7 mouse cellular contexts compared by ENCODE assay signal in the genomic region with DNA sequence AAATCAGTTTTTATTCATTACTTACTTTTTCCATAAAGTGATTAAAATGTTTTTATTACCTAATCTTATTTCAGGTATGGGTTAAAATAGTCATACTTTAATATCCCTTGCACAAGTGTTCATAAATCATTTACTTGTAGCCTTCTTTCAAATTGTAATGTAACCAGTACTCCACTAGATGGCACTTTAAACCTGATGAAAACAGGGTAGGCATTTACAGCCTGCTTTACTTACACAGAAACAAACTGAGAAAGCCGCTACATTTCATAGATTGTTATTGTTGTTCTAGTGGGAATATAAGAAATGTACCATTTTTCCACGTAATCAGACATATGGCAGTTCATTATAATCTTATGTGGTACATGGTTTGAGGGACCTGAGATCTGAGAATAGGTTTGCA. TPM values are rescaled to one million over a fixed set of nuclear protein-coding genes. Genes with fewer than 3 reads are reported as not detected.
A peak's percentile ranks its signal among the peaks of the same experiment; 100 is the strongest.
DNase-seq lines count a peak whose midpoint lies in the region; ATAC-seq and TF ChIP-seq lines count a peak whose summit lies in the region.

No protein-coding gene starts in this region.

- peak; percentile 79 for DNase-seq in liver, adult 2 months (ENCODE audit: extremely low read depth, low read depth, low spot score)
- peak; percentile 69 for DNase-seq in R1 (ENCODE audit: low read depth, low spot score)
- DNase-seq in gastrocnemius, postnatal 14 days: no peak
- no peak for DNase-seq in layer of hippocampus, adult 11-12 months (ENCODE audit: low spot score)

- intact Hi-C loops in gastrocnemius, postnatal 14 days (cut with DNase I; ENCODE audit: low total_unique reads): no loop called here

- H3K9me3 ChIP-seq in liver, embryonic 12.5 days (replicated peaks): no peaks in the 10 kb centered on the region
- H3K9me3 ChIP-seq in forebrain, embryonic 15.5 days: no peaks in the 10 kb centered on the region
- H3K9me3 ChIP-seq in midbrain, embryonic 15.5 days: no peaks in the 10 kb centered on the region

- no peaks in the 10 kb centered on the region; the same call in 1 of the 2 replicates for H3K36me3 ChIP-seq in liver, adult 2 months (ENCODE audit: control insufficient read depth, insufficient read depth, low read length)
- H3K36me3 ChIP-seq in liver, embryonic 12.5 days: 0 out of 2 replicates have a peak, but pooled peaks cover 2% of the 10 kb centered on the region
- no peaks in the 10 kb centered on the region; the same call in 1 of the 2 replicates for H3K36me3 ChIP-seq in forebrain, embryonic 15.5 days
- no peaks in the 10 kb centered on the region for H3K36me3 ChIP-seq in midbrain, embryonic 15.5 days (replicated peaks)

- no peaks in the 10 kb centered on the region for H3K4me1 ChIP-seq in liver, adult 2 months (ENCODE audit: control insufficient read depth, insufficient read depth, low read length)
- 0 out of 2 replicates have a peak, but pooled peaks cover 5% of the 10 kb centered on the region for H3K4me1 ChIP-seq in liver, embryonic 12.5 days
- H3K4me1 ChIP-seq in forebrain, embryonic 15.5 days: peaks cover 26% of the 10 kb centered on the region
- peaks cover 24% of the 10 kb centered on the region for H3K4me1 ChIP-seq in midbrain, embryonic 15.5 days

- no peak overlapping the region for H3K4me2 ChIP-seq in liver, embryonic 12.5 days
- no peak overlapping the region for H3K4me2 ChIP-seq in forebrain, embryonic 15.5 days (replicated peaks)
- H3K4me2 ChIP-seq in midbrain, embryonic 15.5 days: no peak overlapping the region

- no peak overlapping the region for H3K27ac ChIP-seq in liver, adult 2 months (replicated peaks; ENCODE audit: insufficient read depth, low read depth, low read length)
- no peak overlapping the region for H3K27ac ChIP-seq in liver, embryonic 12.5 days
- H3K27ac ChIP-seq in forebrain, embryonic 15.5 days (replicated peaks): no peak overlapping the region
- no peak overlapping the region for H3K27ac ChIP-seq in midbrain, embryonic 15.5 days

- no peak overlapping the region for H3K9ac ChIP-seq in liver, adult 2 months (ENCODE audit: low read depth, low read length)
- H3K9ac ChIP-seq in liver, embryonic 12.5 days: no peak overlapping the region
- H3K9ac ChIP-seq in forebrain, embryonic 15.5 days (replicated peaks): no peak overlapping the region
- no peak overlapping the region for H3K9ac ChIP-seq in midbrain, embryonic 15.5 days

- no peak overlapping the region for H3K4me3 ChIP-seq in liver, adult 2 months (ENCODE audit: insufficient read depth, low read depth, low read length)
- no peak overlapping the region for H3K4me3 ChIP-seq in liver, embryonic 12.5 days
- H3K4me3 ChIP-seq in forebrain, embryonic 15.5 days: no peak overlapping the region
- no peak overlapping the region for H3K4me3 ChIP-seq in midbrain, embryonic 15.5 days

- ATAC-seq in liver, embryonic 12.5 days: no peak
- peak; percentile 51 for ATAC-seq in forebrain, embryonic 15.5 days (replicated peaks)
- ATAC-seq in midbrain, embryonic 15.5 days (replicated peaks): peak; percentile 49

- WGBS in liver, adult 2 months: 13% methylated on average over 2 of the region's 2 CpGs
- 27% methylated on average over 2 of the region's 2 CpGs for WGBS in liver, embryonic 12.5 days (ENCODE audit: insufficient replicate concordance)
- 6% methylated on average over 2 of the region's 2 CpGs for WGBS in forebrain, embryonic 15.5 days
- 7% methylated on average over 2 of the region's 2 CpGs for WGBS in midbrain, embryonic 15.5 days

- TF ChIP-seq CTCF in liver, adult 2 months (IDR thresholded peaks at IDR 0.05; ENCODE audit: low read depth, low read length): peak; percentile 48; the same call in 1 of the 2 replicates

- TF ChIP-seq POLR2A in liver, adult 2 months (IDR thresholded peaks at IDR 0.05; ENCODE audit: extremely low read depth, insufficient read depth, low read length): no peak

- peaks cover 8% of the 10 kb centered on the region; the same call in 1 of the 2 replicates for H3K79me2 ChIP-seq in liver, adult 2 months (ENCODE audit: control insufficient read depth, insufficient read depth, low read length)

- no peaks in the 10 kb centered on the region for H3K27me3 ChIP-seq in liver, adult 2 months (ENCODE audit: control insufficient read depth, insufficient read depth, low read length)
- H3K27me3 ChIP-seq in liver, embryonic 12.5 days (replicated peaks): no peaks in the 10 kb centered on the region
- H3K27me3 ChIP-seq in forebrain, embryonic 15.5 days: no peaks in the 10 kb centered on the region
- no peaks in the 10 kb centered on the region for H3K27me3 ChIP-seq in midbrain, embryonic 15.5 days (replicated peaks)

RNA-seq across cellular contexts. Expression of gene Vps50, which starts 11.6 kb away (rescaled TPM):
- total RNA-seq in liver, adult 2 months (2014; rRNA removed): 10.4 and 11.8 TPM in 2 replicates
- 0.97 and 1.3 TPM in 2 replicates for polyA plus RNA-seq in liver, adult 2 months (2012; rRNA removed)
- 17.3 and 17.6 TPM in 2 replicates for polyA plus RNA-seq in liver, embryonic 12.5 days (2016; fragmentation: Nextera tagmentation; extraction: Ambion mirVana)
- 49.3 and 52.6 TPM in 2 replicates for polyA plus RNA-seq in forebrain, embryonic 15.5 days (2015; fragmentation: Nextera tagmentation; extraction: Ambion mirVana)
- polyA plus RNA-seq in midbrain, embryonic 15.5 days (2015; fragmentation: Nextera tagmentation; extraction: Ambion mirVana): 50.7 and 54.5 TPM in 2 replicates
- 10 to 100 TPM; 13.9 to 15.1 TPM for total RNA-seq in gastrocnemius, postnatal 14 days (2021)

RNA-seq across cellular contexts. Expression of gene Hepacam2, which starts 11.7 kb away (rescaled TPM):
- total RNA-seq in liver, adult 2 months (2014; rRNA removed): 0.55 and 0.60 TPM in 2 replicates
- 0.07 and 0.17 TPM in 2 replicates for polyA plus RNA-seq in liver, adult 2 months (2012; rRNA removed)
- polyA plus RNA-seq in liver, embryonic 12.5 days (2016; fragmentation: Nextera tagmentation; extraction: Ambion mirVana): 0.05 TPM in 1 of 2 replicates, not detected in the other
- polyA plus RNA-seq in forebrain, embryonic 15.5 days (2015; fragmentation: Nextera tagmentation; extraction: Ambion mirVana): 0.49 and 0.83 TPM in 2 replicates
- 2.1 and 2.4 TPM in 2 replicates for polyA plus RNA-seq in midbrain, embryonic 15.5 days (2015; fragmentation: Nextera tagmentation; extraction: Ambion mirVana)
- total RNA-seq in gastrocnemius, postnatal 14 days (2021): not detected

Comparison
In these comparisons a context has a peak if more than half of its experiments do, and no peak if none do; other contexts are left out.
1. DNase-seq: peak in liver, adult 2 months (single experiment) and R1 (single experiment); none in gastrocnemius, postnatal 14 days (single experiment) and layer of hippocampus, adult 11-12 months (single experiment).